8 mouse cellular contexts compared by ENCODE assay signal in the genomic region with DNA sequence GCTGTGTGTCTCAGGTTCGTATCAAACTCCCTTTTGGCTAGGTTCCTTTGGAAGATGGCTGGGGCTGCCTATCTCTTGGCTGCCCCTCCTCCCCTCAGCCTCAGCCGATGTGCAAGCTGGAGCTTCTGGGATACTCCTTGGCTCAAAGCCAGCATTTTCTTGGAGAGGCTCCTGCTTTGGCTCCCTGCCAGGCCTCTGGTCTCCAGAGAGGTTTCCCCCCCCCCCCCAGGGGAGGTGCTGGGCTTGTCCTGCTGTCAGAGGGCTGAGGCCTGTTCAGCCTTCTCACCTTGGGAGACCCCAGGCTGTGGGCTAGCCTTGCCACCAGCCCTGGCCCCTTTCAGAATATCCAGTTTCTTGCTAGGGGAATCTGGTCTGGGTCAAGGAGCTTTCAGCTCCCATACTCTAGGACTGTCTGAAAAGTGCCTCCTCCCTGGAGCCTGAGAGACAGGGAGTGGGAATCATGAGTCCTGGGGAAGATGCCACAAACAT. TPM values are rescaled to one million over a fixed set of nuclear protein-coding genes. Genes with fewer than 3 reads are reported as not detected.
DNase-seq lines count a peak whose midpoint lies in the region; ATAC-seq and TF ChIP-seq lines count a peak whose summit lies in the region.

No protein-coding gene starts in this region.

- no peak for ATAC-seq in liver, embryonic 12.5 days
- ATAC-seq in neural tube, embryonic 13.5 days (ENCODE audit: low read depth) = peak; percentile 9

- H3K36me3 ChIP-seq in liver, adult 2 months (ENCODE audit: control insufficient read depth, insufficient read depth, low read length) = no peaks in the 10 kb centered on the region
- H3K36me3 ChIP-seq in liver, embryonic 12.5 days = no peaks in the 10 kb centered on the region
- H3K36me3 ChIP-seq in neural tube, embryonic 13.5 days = peaks cover 34% of the 10 kb centered on the region

- H3K9me3 ChIP-seq in liver, embryonic 12.5 days (replicated peaks) = no peaks in the 10 kb centered on the region
- no peaks in the 10 kb centered on the region for H3K9me3 ChIP-seq in neural tube, embryonic 13.5 days

- no peaks in the 10 kb centered on the region for H3K4me1 ChIP-seq in liver, adult 2 months (ENCODE audit: control insufficient read depth, insufficient read depth, low read length)
- peaks cover 2% of the 10 kb centered on the region; the same call in 1 of the 2 replicates for H3K4me1 ChIP-seq in liver, embryonic 12.5 days
- peaks cover 100% of the 10 kb centered on the region for H3K4me1 ChIP-seq in neural tube, embryonic 13.5 days (replicated peaks)

- no peak overlapping the region for H3K27ac ChIP-seq in liver, adult 2 months (replicated peaks; ENCODE audit: insufficient read depth, low read depth, low read length)
- H3K27ac ChIP-seq in liver, embryonic 12.5 days = no peak overlapping the region
- H3K27ac ChIP-seq in neural tube, embryonic 13.5 days (replicated peaks) = peak overlapping the region; percentile 99

- H3K27me3 ChIP-seq in liver, adult 2 months (ENCODE audit: control insufficient read depth, insufficient read depth, low read length) = peaks cover 5% of the 10 kb centered on the region
- H3K27me3 ChIP-seq in liver, embryonic 12.5 days (replicated peaks) = peaks cover 96% of the 10 kb centered on the region
- peaks cover 17% of the 10 kb centered on the region for H3K27me3 ChIP-seq in neural tube, embryonic 13.5 days

- no peak for TF ChIP-seq POLR2A in liver, adult 2 months (IDR thresholded peaks at IDR 0.05; ENCODE audit: extremely low read depth, insufficient read depth, low read length)

- no peak for TF ChIP-seq CTCF in liver, adult 2 months (IDR thresholded peaks at IDR 0.05; ENCODE audit: low read depth, low read length)

- WGBS in liver, adult 2 months = 19% methylated on average over 2 of the region's 2 CpGs
- WGBS in liver, embryonic 12.5 days (ENCODE audit: insufficient replicate concordance) = 40% methylated on average over 2 of the region's 2 CpGs
- 11% methylated on average over 2 of the region's 2 CpGs for WGBS in neural tube, embryonic 13.5 days

- no peaks in the 10 kb centered on the region for H3K79me2 ChIP-seq in liver, adult 2 months (ENCODE audit: control insufficient read depth, insufficient read depth, low read length)

- no peak overlapping the region for H3K4me2 ChIP-seq in liver, embryonic 12.5 days
- peak overlapping the region; percentile 65 for H3K4me2 ChIP-seq in neural tube, embryonic 13.5 days

- no peak overlapping the region for H3K4me3 ChIP-seq in liver, adult 2 months (ENCODE audit: insufficient read depth, low read depth, low read length)
- no peak overlapping the region for H3K4me3 ChIP-seq in liver, embryonic 12.5 days
- no peak overlapping the region for H3K4me3 ChIP-seq in neural tube, embryonic 13.5 days

- no peak overlapping the region for H3K9ac ChIP-seq in liver, adult 2 months (ENCODE audit: low read depth, low read length)
- no peak overlapping the region for H3K9ac ChIP-seq in liver, embryonic 12.5 days
- H3K9ac ChIP-seq in neural tube, embryonic 13.5 days = peak overlapping the region; percentile 83

- peak; percentile 10 for DNase-seq in liver, adult 2 months (ENCODE audit: extremely low read depth, low read depth, low spot score)
- DNase-seq in cerebellum, adult 18-20 months = peak; percentile 66 to 69
- peak; percentile 58 to 67 for DNase-seq in heart, adult 18-20 months
- peak; percentile 79 for DNase-seq in kidney, postnatal 10 days
- no peak for DNase-seq in thymus, postnatal 36 days
- no peak for DNase-seq in embryo, embryonic 10.5 days (ENCODE audit: low spot score)

RNA-seq across cellular contexts. Expression of a gene that starts 54.1 kb away (rescaled TPM):
- 28.9 and 39.6 TPM in 2 replicates for total RNA-seq in liver, adult 2 months (2014; rRNA removed)
- 26.8 and 31.9 TPM in 2 replicates for polyA plus RNA-seq in liver, adult 2 months (2012; rRNA removed)
- 33.1 and 33.8 TPM in 2 replicates for polyA plus RNA-seq in liver, embryonic 12.5 days (2016; fragmentation: Nextera tagmentation; extraction: Ambion mirVana)
- total RNA-seq in heart, adult 18-20 months (2021) = 10 to 100 TPM; 56.1 to 60.0 TPM
- 28.2 and 28.6 TPM in 2 replicates for polyA plus RNA-seq in neural tube, embryonic 13.5 days (2015; fragmentation: Nextera tagmentation; extraction: Ambion mirVana)

Comparison
In these comparisons a context has a peak if more than half of its experiments do, and no peak if none do; other contexts are left out.
1. DNase-seq: peak in liver, adult 2 months (single experiment), cerebellum, adult 18-20 months (2 of 2), heart, adult 18-20 months (2 of 2) and kidney, postnatal 10 days (single experiment); none in thymus, postnatal 36 days (0 of 2) and embryo, embryonic 10.5 days (single experiment).